Mouse (Mus musculus) heart, embryonic 15.5 days (tissue): ENCODE results near the gene Dhrs7b. TPM values are rescaled to one million over a fixed set of nuclear protein-coding genes. Genes with fewer than 3 reads are reported as not detected.

Experiments used
- ATAC-seq: fragments of 200-750 bp; cut with Nextera tagmentation; replicated peaks from 2 replicates; pipeline ENCODE4 v1.8.0; 2017; ENCODE audit warnings: low read depth, moderate TSS enrichment; ENCODE audit not compliant: insufficient number of reproducible peaks, insufficient read depth, low FRiP score
- H3K27ac ChIP-seq: fragments of 300-500 bp; sonication (generic); 2 replicates; pipeline ENCODE4 v1.5.1; 2015; ENCODE audit warnings: mild to moderate bottlenecking, inconsistent platforms
- H3K27me3 ChIP-seq: fragments of 300-500 bp; sonication (generic); 2 replicates; pipeline ENCODE4 v1.6.1; 2015; ENCODE audit warnings: inconsistent platforms
- H3K36me3 ChIP-seq: fragments of 300-500 bp; sonication (generic); 2 replicates; pipeline ENCODE4 v1.6.1; 2015; ENCODE audit warnings: mild to moderate bottlenecking, inconsistent platforms
- H3K4me1 ChIP-seq: fragments of 300-500 bp; sonication (generic); replicated peaks from 2 replicates; pipeline ENCODE4 v1.6.1; 2015; ENCODE audit warnings: inconsistent platforms
- H3K4me2 ChIP-seq: fragments of 300-500 bp; sonication (generic); 2 replicates; pipeline ENCODE4 v1.6.1; 2015; ENCODE audit warnings: inconsistent platforms, mild to moderate bottlenecking, moderate library complexity
- H3K4me3 ChIP-seq: fragments of 300-500 bp; sonication (generic); 2 replicates; pipeline ENCODE4 v1.5.1; 2015; ENCODE audit warnings: mild to moderate bottlenecking, inconsistent platforms
- H3K9ac ChIP-seq: fragments of 300-500 bp; sonication (generic); 2 replicates; pipeline ENCODE4 v1.6.1; 2015; ENCODE audit warnings: mild to moderate bottlenecking, inconsistent platforms
- H3K9me3 ChIP-seq: fragments of 300-500 bp; sonication (generic); replicated peaks from 2 replicates; pipeline ENCODE4 v1.6.1; 2016; ENCODE audit warnings: inconsistent platforms
- WGBS: fragments of 180-500 bp; shearing (Covaris S2); methylation state at CpG from one replicate; pipeline ENCODE4 v1.1.7; 2015; ENCODE audit warnings: mixed read lengths; 5-methylcytosine and 5-hydroxymethylcytosine counted together
- polyA plus RNA-seq: library from polyadenylated mRNA; unstranded; fragments of >200 nt; fragmentation: Nextera tagmentation; extraction: Ambion mirVana; gene quantifications from 2 replicates; pipeline ENCODE4 v1.2.1, GENCODE M21; 2015

Dhrs7b gene
- polyA plus RNA-seq, 1 experiment from 2014 or later: 26.8 TPM

- ATAC-seq: no peak
- Histone ChIP-seq H3K4me1 (no peaks in the 10 kb centered on the region), H3K9me3 (no peaks in the 10 kb centered on the region), H3K27ac (no peak overlapping the region), H3K4me3 (no peak overlapping the region), H3K36me3 (peaks cover 28% of the 10 kb centered on the region), H3K9ac (no peak overlapping the region), H3K4me2 (no peak overlapping the region), H3K27me3 (no peaks in the 10 kb centered on the region)
- 61% methylated on average over 4 of the region's 4 CpGs for WGBS
These were observed 72.1 kb downstream of the Dhrs7b start for GRCm38 (mm10) chr11:60902486-60902885.

GRCm38 (mm10) chr11:60903661-60904061, 73.2 kb downstream of the Dhrs7b start:
- 81% methylated on average over 6 of the region's 6 CpGs for WGBS
- H3K4me2 ChIP-seq: no peak overlapping the region
- no peak for ATAC-seq

GRCm38 (mm10) chr11:60905407-60906120, 75.1 kb downstream of the Dhrs7b start:
- no peak overlapping the region for H3K4me2 ChIP-seq
- WGBS: 82% methylated on average over 10 of the region's 10 CpGs
- no peak overlapping the region for H3K9ac ChIP-seq
- H3K36me3 ChIP-seq: peaks cover 28% of the 10 kb centered on the region
- H3K9me3 ChIP-seq: no peaks in the 10 kb centered on the region
- ATAC-seq: no peak
- no peaks in the 10 kb centered on the region for H3K4me1 ChIP-seq
- H3K4me3 ChIP-seq: no peak overlapping the region
- H3K27me3 ChIP-seq: no peaks in the 10 kb centered on the region
- no peak overlapping the region for H3K27ac ChIP-seq

More at GRCm38 (mm10) chr11:60903661-60904061, 73.2 kb downstream of the Dhrs7b start:
- Histone ChIP-seq H3K27ac (no peak overlapping the region), H3K9me3 (no peaks in the 10 kb centered on the region), H3K27me3 (no peaks in the 10 kb centered on the region), H3K4me1 (no peaks in the 10 kb centered on the region), H3K4me3 (no peak overlapping the region), H3K9ac (no peak overlapping the region), H3K36me3 (peaks cover 28% of the 10 kb centered on the region)

GRCm38 (mm10) chr11:60906449-60906848, 76.0 kb downstream of the Dhrs7b start:
- 86% methylated on average over 4 of the region's 4 CpGs for WGBS
- ATAC-seq: no peak
- no peak overlapping the region for H3K27ac ChIP-seq
- H3K9me3 ChIP-seq: no peaks in the 10 kb centered on the region
- peaks cover 28% of the 10 kb centered on the region for H3K36me3 ChIP-seq
- no peaks in the 10 kb centered on the region for H3K27me3 ChIP-seq
- H3K4me3 ChIP-seq: no peak overlapping the region
- peaks cover 1% of the 10 kb centered on the region; the same call in 1 of the 2 replicates for H3K4me1 ChIP-seq
- H3K9ac ChIP-seq: no peak overlapping the region
- H3K4me2 ChIP-seq: no peak overlapping the region

- no peaks in the 10 kb centered on the region for H3K9me3 ChIP-seq
These were observed 77.6 kb downstream of the Dhrs7b start for GRCm38 (mm10) chr11:60908073-60908472.

GRCm38 (mm10) chr11:60909626-60910025, 79.2 kb downstream of the Dhrs7b start:
- Histone ChIP-seq H3K4me2 (no peak overlapping the region), H3K36me3 (peaks cover 16% of the 10 kb centered on the region), H3K9ac (no peak overlapping the region), H3K4me3 (no peak overlapping the region), H3K9me3 (no peaks in the 10 kb centered on the region), H3K27me3 (no peaks in the 10 kb centered on the region), H3K27ac (no peak overlapping the region), H3K4me1 (peaks cover 23% of the 10 kb centered on the region)
- WGBS: 54% methylated on average over 1 of the region's 1 CpGs
- ATAC-seq: no peak

More at GRCm38 (mm10) chr11:60908073-60908472, 77.6 kb downstream of the Dhrs7b start:
- H3K27me3 ChIP-seq: no peaks in the 10 kb centered on the region
- peaks cover 28% of the 10 kb centered on the region for H3K36me3 ChIP-seq
- 71% methylated on average over 3 of the region's 3 CpGs for WGBS
- no peak for ATAC-seq
- H3K4me1 ChIP-seq: peaks cover 15% of the 10 kb centered on the region
- no peak overlapping the region for H3K4me3 ChIP-seq
- H3K9ac ChIP-seq: no peak overlapping the region
- H3K4me2 ChIP-seq: no peak overlapping the region
- no peak overlapping the region for H3K27ac ChIP-seq

Other genes with a start within 250 kb of the Dhrs7b start
- 25.2 and 35.4 TPM in 2 replicates for gene Llgl1, start 130.9 kb upstream of the Dhrs7b start, polyA plus RNA-seq
- 66.3 and 85.1 TPM in 2 replicates for gene Flii, start 103.4 kb upstream of the Dhrs7b start, polyA plus RNA-seq
- gene Mief2, start 102.2 kb upstream of the Dhrs7b start, polyA plus RNA-seq: 16.5 and 18.1 TPM in 2 replicates
- gene Top3a, start 53.3 kb upstream of the Dhrs7b start, polyA plus RNA-seq: 7.4 and 11.0 TPM in 2 replicates
- gene Smcr8, start 53.1 kb upstream of the Dhrs7b start, polyA plus RNA-seq: 3.2 and 4.7 TPM in 2 replicates
- 35.7 and 42.0 TPM in 2 replicates for gene Shmt1, start 18.9 kb upstream of the Dhrs7b start, polyA plus RNA-seq
- gene Tmem11, start 48.6 kb downstream of the Dhrs7b start, polyA plus RNA-seq: 52.1 and 63.2 TPM in 2 replicates
- gene Natd1, start 84.1 kb downstream of the Dhrs7b start, polyA plus RNA-seq: 11.9 and 22.3 TPM in 2 replicates
- gene Map2k3, start 101.4 kb downstream of the Dhrs7b start, polyA plus RNA-seq: 53.3 and 76.0 TPM in 2 replicates
- gene Kcnj12, start 191.9 kb downstream of the Dhrs7b start, polyA plus RNA-seq: 5.5 TPM in 2 replicates